Mouse (Mus musculus) C2C12 (cell line): ENCODE measurements around the gene Cldn24. TPM values are rescaled to one million over a fixed set of nuclear protein-coding genes. Genes with fewer than 3 reads are reported as not detected.

Experiments used
- H3K27me3 ChIP-seq: one replicate; pipeline ENCODE4 v1.6.1; 2011; ENCODE audit not compliant: control insufficient read depth, insufficient read depth, insufficient read length
- H3K36me3 ChIP-seq: one replicate; pipeline ENCODE4 v1.6.1; 2011; ENCODE audit not compliant: control insufficient read depth, insufficient read depth
- H3K4me3 ChIP-seq: one replicate; pipeline ENCODE4 v1.5.1; 2011; ENCODE audit warnings: mild to moderate bottlenecking, control low read depth; ENCODE audit not compliant: poor library complexity, insufficient read depth, severe bottlenecking
- H3K79me2 ChIP-seq: one replicate; pipeline ENCODE4 v1.6.1; 2011; ENCODE audit not compliant: control insufficient read depth, insufficient read depth
- H3K79me3 ChIP-seq: one replicate; pipeline ENCODE4 v1.6.1; 2011; ENCODE audit warnings: low read depth, control low read depth
- H3ac ChIP-seq: one replicate; pipeline ENCODE3; 2011; ENCODE audit warnings: low read depth; ENCODE audit not compliant: control insufficient read depth, insufficient read length
- CEBPB ChIP-seq: IDR thresholded peaks from one replicate; pipeline ENCODE4 v1.6.1; 2011; ENCODE audit warnings: low read depth, mild to moderate bottlenecking, control low read depth, moderate library complexity
- CTCF ChIP-seq: IDR thresholded peaks from one replicate; pipeline ENCODE4 v1.5.1; 2011; ENCODE audit not compliant: control insufficient read depth, insufficient read depth, insufficient read length
- FOSL1 ChIP-seq: IDR thresholded peaks from one replicate; pipeline ENCODE4 v1.8.0; 2011; ENCODE audit warnings: mild to moderate bottlenecking, low read length; ENCODE audit not compliant: poor library complexity, insufficient read depth, severe bottlenecking
- MAX ChIP-seq: IDR thresholded peaks from one replicate; pipeline ENCODE4 v1.6.1; 2011; ENCODE audit warnings: mild to moderate bottlenecking, control low read depth
- MYOD1 ChIP-seq: IDR thresholded peaks from one replicate; pipeline ENCODE4 v1.6.1; 2011; ENCODE audit warnings: low read depth; ENCODE audit not compliant: control insufficient read depth, insufficient read length
- MYOG ChIP-seq: IDR thresholded peaks from one replicate; pipeline ENCODE4 v1.6.1; 2011; ENCODE audit not compliant: control insufficient read depth, insufficient read length; ENCODE audit errors: extremely low read depth
- USF1 ChIP-seq: IDR thresholded peaks from one replicate; pipeline ENCODE4 v1.6.1; 2011; ENCODE audit warnings: low read depth, mild to moderate bottlenecking, control low read depth, moderate library complexity
- polyA plus RNA-seq: library from polyadenylated mRNA; unstranded; fragments of >200 nt; fragmentation: generic; extraction: Trizol; gene quantifications from one replicate; pipeline ENCODE4 v1.2.1, GENCODE M21; 2012; ENCODE audit warnings: missing spikeins

Gene Cldn24
- polyA plus RNA-seq, 1 experiment, result not detected

- Histone ChIP-seq H3K36me3 (peaks cover 69% of the 10 kb centered on the region), H3K79me2 (no peaks in the 10 kb centered on the region), H3K4me3 (no peak overlapping the region), H3ac (no peak overlapping the region), H3K27me3 (no peaks in the 10 kb centered on the region), H3K79me3 (no peaks in the 10 kb centered on the region)
- TF ChIP-seq CEBPB, result no peak
- TF ChIP-seq USF1, result no peak
- TF ChIP-seq MYOD1, result no peak
- no peak for TF ChIP-seq CTCF
- no peak for TF ChIP-seq MAX
- TF ChIP-seq FOSL1, result no peak
- no peak for TF ChIP-seq MYOG
These were observed 21.1 kb downstream of the Cldn24 start for GRCm38 (mm10) chr8:47843063-47843462.

- H3K36me3 ChIP-seq, result peaks cover 74% of the 10 kb centered on the region
- no peak overlapping the region for H3ac ChIP-seq
- no peaks in the 10 kb centered on the region for H3K79me2 ChIP-seq
- H3K27me3 ChIP-seq, result no peaks in the 10 kb centered on the region
- no peaks in the 10 kb centered on the region for H3K79me3 ChIP-seq
- no peak overlapping the region for H3K4me3 ChIP-seq
- TF ChIP-seq CTCF (no peak), MYOD1 (no peak), CEBPB (no peak), MYOG (no peak), USF1 (no peak), MAX (no peak), FOSL1 (no peak)
These were observed 21.7 kb downstream of the Cldn24 start for GRCm38 (mm10) chr8:47843651-47844050.

- Histone ChIP-seq H3K79me2 (no peaks in the 10 kb centered on the region), H3K4me3 (no peak overlapping the region), H3K79me3 (no peaks in the 10 kb centered on the region), H3K27me3 (no peaks in the 10 kb centered on the region), H3ac (no peak overlapping the region), H3K36me3 (peaks cover 81% of the 10 kb centered on the region)
- TF ChIP-seq USF1, result no peak
- no peak for TF ChIP-seq FOSL1
- no peak for TF ChIP-seq MYOG
- no peak for TF ChIP-seq CEBPB
- TF ChIP-seq MAX, result no peak
- TF ChIP-seq CTCF, result no peak
- no peak for TF ChIP-seq MYOD1
These were observed 24.0 kb downstream of the Cldn24 start for GRCm38 (mm10) chr8:47845956-47846355.

GRCm38 (mm10) chr8:47847161-47847560 is 25.2 kb downstream of the Cldn24 start:
- no peaks in the 10 kb centered on the region for H3K79me3 ChIP-seq
- H3K27me3 ChIP-seq, result no peaks in the 10 kb centered on the region
- no peak overlapping the region for H3ac ChIP-seq
- H3K79me2 ChIP-seq, result no peaks in the 10 kb centered on the region
- peaks cover 78% of the 10 kb centered on the region for H3K36me3 ChIP-seq
- no peak for TF ChIP-seq CTCF
- no peak for TF ChIP-seq MYOD1
- TF ChIP-seq MAX, result no peak
- no peak overlapping the region for H3K4me3 ChIP-seq

- Histone ChIP-seq H3K79me2 (no peaks in the 10 kb centered on the region), H3K79me3 (no peaks in the 10 kb centered on the region), H3K4me3 (no peak overlapping the region), H3K27me3 (no peaks in the 10 kb centered on the region), H3ac (no peak overlapping the region), H3K36me3 (peaks cover 70% of the 10 kb centered on the region)
- no peak for TF ChIP-seq USF1
- no peak for TF ChIP-seq MYOD1
- no peak for TF ChIP-seq MAX
- TF ChIP-seq FOSL1, result no peak
- TF ChIP-seq CTCF, result no peak
- TF ChIP-seq CEBPB, result no peak
- TF ChIP-seq MYOG, result no peak
These were observed 26.0 kb downstream of the Cldn24 start for GRCm38 (mm10) chr8:47847931-47848330.

GRCm38 (mm10) chr8:47849842-47850241 is 27.9 kb downstream of the Cldn24 start:
- no peak overlapping the region for H3K4me3 ChIP-seq
- H3K79me2 ChIP-seq, result no peaks in the 10 kb centered on the region
- H3ac ChIP-seq, result no peak overlapping the region
- TF ChIP-seq MYOD1 (peak; percentile 76), MAX (peak; percentile 27), CTCF (no peak), USF1 (peak; percentile 63), MYOG (no peak), CEBPB (no peak), FOSL1 (no peak)
- no peaks in the 10 kb centered on the region for H3K79me3 ChIP-seq
- no peaks in the 10 kb centered on the region for H3K27me3 ChIP-seq
- H3K36me3 ChIP-seq, result peaks cover 56% of the 10 kb centered on the region
